Mouse (Mus musculus) lung, embryonic 14.5 days (tissue): ENCODE data around the gene Kif12. TPM values are rescaled to one million over a fixed set of nuclear protein-coding genes. Genes with fewer than 3 reads are reported as not detected.

Experiments
- ATAC-seq: fragments of 200-750 bp; cut with Nextera tagmentation; 2 replicates; pipeline ENCODE4 v1.8.0; 2017; ENCODE audit warnings: mild to moderate bottlenecking, moderate TSS enrichment, moderate library complexity; ENCODE audit not compliant: insufficient read depth
- DNase-seq: peaks from one replicate; pipeline ENCODE4 v3.0.0-alpha.2; 2015
- H3K27ac ChIP-seq: fragments of 300-500 bp; sonication (generic); 2 replicates; pipeline ENCODE4 v1.5.1; 2014; ENCODE audit warnings: low read depth, mild to moderate bottlenecking, moderate library complexity
- H3K27me3 ChIP-seq: fragments of 300-500 bp; sonication (generic); 2 replicates; pipeline ENCODE4 v1.6.1; 2014; ENCODE audit warnings: low read length, control low read depth; ENCODE audit not compliant: insufficient read depth
- H3K36me3 ChIP-seq: fragments of 300-500 bp; sonication (generic); 2 replicates; pipeline ENCODE4 v1.6.1; 2014; ENCODE audit warnings: control low read depth; ENCODE audit not compliant: insufficient read depth
- H3K4me1 ChIP-seq: fragments of 300-500 bp; sonication (generic); 2 replicates; pipeline ENCODE4 v1.6.1; 2014; ENCODE audit warnings: antibody characterized with exemption, control low read depth; ENCODE audit not compliant: insufficient read depth
- H3K4me2 ChIP-seq: fragments of 300-500 bp; sonication (generic); 2 replicates; pipeline ENCODE4 v1.6.1; 2014; ENCODE audit warnings: mild to moderate bottlenecking
- H3K4me3 ChIP-seq: fragments of 300-500 bp; sonication (generic); 2 replicates; pipeline ENCODE4 v1.5.1; 2014; ENCODE audit warnings: low read depth, low read length
- H3K9ac ChIP-seq: fragments of 300-500 bp; sonication (generic); 2 replicates; pipeline ENCODE4 v1.6.1; 2014
- H3K9me3 ChIP-seq: fragments of 300-500 bp; sonication (generic); 2 replicates; pipeline ENCODE4 v1.6.1; 2016; ENCODE audit warnings: low read depth, low read length, control low read depth
- CTCF ChIP-seq: IDR thresholded peaks from 2 replicates; pipeline ENCODE4 v1.5.1; 2016; ENCODE audit warnings: antibody characterized with exemption, low read depth
- WGBS: fragments of 180-500 bp; shearing (Covaris S2); extraction: QIAGEN DNeasy Blood & Tissue Kit; methylation state at CpG from one replicate; pipeline ENCODE4 v1.1.7; 2014; 5-methylcytosine and 5-hydroxymethylcytosine counted together
- polyA plus RNA-seq: library from polyadenylated mRNA; unstranded; fragments of >200 nt; fragmentation: Nextera tagmentation; extraction: Ambion mirVana; gene quantifications from 2 replicates; pipeline ENCODE4 v1.2.1, GENCODE M21; 2014

The Kif12 gene
- polyA plus RNA-seq, 1 experiment from 2014 or later: 11.8 TPM

DNA sequence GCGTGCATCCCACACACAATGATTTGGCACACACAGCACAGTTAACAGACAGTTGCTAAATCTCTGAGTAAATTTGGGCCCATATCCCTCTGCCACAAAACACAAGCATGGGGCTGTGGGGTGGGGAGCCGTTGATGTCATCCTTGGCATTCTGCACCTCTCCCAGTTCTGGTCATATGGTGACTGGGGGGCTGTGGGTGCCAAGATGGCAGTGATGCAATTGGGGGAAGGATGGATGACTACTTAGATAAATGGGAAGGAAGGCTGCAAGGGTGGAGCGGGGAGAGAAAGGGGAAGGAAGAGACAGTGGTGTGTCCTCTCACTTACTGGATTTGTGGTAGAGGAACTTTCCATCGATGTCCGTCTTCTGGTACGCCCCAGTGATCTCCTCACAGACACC is 20.8 kb downstream of the Kif12 start:
- no peak overlapping the region for H3K9ac ChIP-seq
- H3K27ac ChIP-seq: no peak overlapping the region
- 84% methylated on average over 6 of the region's 6 CpGs for WGBS
- DNase-seq (no peak), ATAC-seq (no peak)
- no peak for TF ChIP-seq CTCF
- no peak overlapping the region for H3K4me2 ChIP-seq
- H3K27me3 ChIP-seq: no peaks in the 10 kb centered on the region
- H3K4me1 ChIP-seq: no peaks in the 10 kb centered on the region
- no peak overlapping the region for H3K4me3 ChIP-seq
- H3K36me3 ChIP-seq: no peaks in the 10 kb centered on the region
- H3K9me3 ChIP-seq: peaks cover 8% of the 10 kb centered on the region; the same call in 1 of the 2 replicates

DNA sequence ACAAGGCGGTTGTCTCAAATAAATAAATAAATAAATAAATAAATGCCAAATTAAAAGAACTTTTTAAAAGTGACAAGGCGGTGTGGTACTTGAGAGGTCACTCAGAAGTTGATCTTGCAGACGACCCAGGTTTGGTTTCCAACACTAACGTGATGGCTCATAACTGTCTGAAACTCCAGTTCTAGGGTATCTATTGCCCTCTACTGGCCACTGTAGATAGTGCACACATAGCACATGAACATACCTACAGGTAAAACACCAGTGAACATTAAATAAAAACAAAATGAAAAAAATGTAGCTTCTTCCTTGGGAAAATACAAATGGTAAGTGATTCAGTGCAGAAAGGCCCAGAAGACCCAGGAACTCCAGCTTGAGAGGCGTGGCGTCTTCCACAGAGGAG is 24.7 kb downstream of the Kif12 start:
- WGBS: 89% methylated on average over 6 of the region's 6 CpGs
- Histone ChIP-seq H3K27ac (no peak overlapping the region), H3K4me3 (no peak overlapping the region), H3K9me3 (peaks cover 8% of the 10 kb centered on the region; the same call in 1 of the 2 replicates), H3K4me2 (no peak overlapping the region), H3K27me3 (no peaks in the 10 kb centered on the region), H3K4me1 (no peaks in the 10 kb centered on the region), H3K9ac (no peak overlapping the region), H3K36me3 (no peaks in the 10 kb centered on the region)
- TF ChIP-seq CTCF: peak; percentile 34
- ATAC-seq (no peak), DNase-seq (no peak)

DNA sequence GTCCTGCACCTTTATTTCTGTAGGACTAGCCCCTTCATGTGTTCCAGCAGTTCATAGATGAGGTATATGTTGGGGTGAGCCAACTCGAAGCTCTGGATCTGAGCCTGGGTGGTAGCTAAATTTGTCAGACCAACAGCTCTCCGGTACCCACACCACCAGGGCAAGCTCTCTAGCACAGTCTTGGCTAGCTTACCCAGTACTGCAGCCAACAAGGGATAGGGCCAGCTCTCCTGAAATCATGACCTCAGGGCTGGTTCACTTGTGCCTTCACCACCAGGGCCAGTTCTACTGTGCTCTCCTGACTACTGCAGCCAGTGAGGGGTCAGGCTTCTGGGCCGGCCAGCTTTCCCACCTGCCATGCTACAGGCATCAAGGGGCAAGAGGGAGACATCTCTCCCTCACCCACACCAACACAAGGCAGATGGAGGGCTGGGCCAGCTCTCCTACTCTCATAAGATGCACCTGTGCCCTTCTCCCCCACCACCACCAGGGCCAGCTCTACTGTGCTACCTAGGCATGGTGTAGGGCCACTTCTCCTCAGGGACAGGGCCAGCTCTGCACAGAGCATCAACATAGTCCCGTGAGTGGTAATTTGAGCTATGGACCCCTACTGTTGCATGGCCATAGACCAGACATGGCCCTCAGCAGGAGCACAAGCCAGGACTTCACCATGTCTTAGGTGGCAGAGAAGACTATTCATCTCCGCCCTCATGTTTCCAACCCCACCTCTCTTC is 41.9 kb downstream of the Kif12 start:
- Histone ChIP-seq H3K4me3 (no peak overlapping the region), H3K27me3 (no peaks in the 10 kb centered on the region), H3K4me2 (no peak overlapping the region), H3K36me3 (peaks cover 44% of the 10 kb centered on the region), H3K9me3 (no peaks in the 10 kb centered on the region), H3K4me1 (no peaks in the 10 kb centered on the region), H3K27ac (no peak overlapping the region), H3K9ac (no peak overlapping the region)
- WGBS: 87% methylated on average over 5 of the region's 5 CpGs
- no peak for TF ChIP-seq CTCF
- DNase-seq (no peak), ATAC-seq (no peak)

DNA sequence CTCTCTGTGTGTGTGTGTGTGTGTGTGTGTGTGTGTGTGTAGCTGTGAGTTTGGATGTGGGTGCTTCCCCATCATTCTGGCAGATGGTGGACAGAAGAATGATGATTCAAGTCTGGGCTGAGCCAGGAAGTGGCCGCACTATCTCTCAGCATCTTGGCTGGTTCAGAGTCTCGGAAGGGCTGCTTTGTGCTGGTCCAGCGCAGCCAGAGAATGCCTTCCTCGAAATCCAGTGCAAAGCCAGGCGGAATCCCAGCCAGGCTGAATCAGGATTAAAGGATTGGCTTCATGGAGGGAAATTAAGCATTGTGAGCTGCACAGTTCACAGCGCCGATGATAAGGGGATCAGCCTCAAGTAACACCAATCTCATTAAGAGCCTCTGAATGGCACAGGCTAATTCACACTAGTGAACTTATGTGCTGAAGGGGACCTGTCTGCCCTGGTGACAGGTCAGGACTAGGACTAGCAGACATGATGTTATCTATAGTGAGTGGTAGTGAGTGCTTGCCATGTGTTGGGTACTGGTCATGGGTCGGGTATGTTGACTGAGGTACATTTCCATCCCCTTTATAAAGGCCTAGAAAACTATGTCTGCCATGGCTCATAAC is 47.0 kb downstream of the Kif12 start:
- no peak for TF ChIP-seq CTCF
- Histone ChIP-seq H3K9ac (no peak overlapping the region), H3K4me2 (no peak overlapping the region), H3K4me3 (no peak overlapping the region), H3K36me3 (peaks cover 41% of the 10 kb centered on the region), H3K4me1 (no peaks in the 10 kb centered on the region), H3K27ac (no peak overlapping the region), H3K9me3 (no peaks in the 10 kb centered on the region), H3K27me3 (no peaks in the 10 kb centered on the region)
- no peak for DNase-seq
- ATAC-seq: no peak
- WGBS: 78% methylated on average over 8 of the region's 8 CpGs

DNA sequence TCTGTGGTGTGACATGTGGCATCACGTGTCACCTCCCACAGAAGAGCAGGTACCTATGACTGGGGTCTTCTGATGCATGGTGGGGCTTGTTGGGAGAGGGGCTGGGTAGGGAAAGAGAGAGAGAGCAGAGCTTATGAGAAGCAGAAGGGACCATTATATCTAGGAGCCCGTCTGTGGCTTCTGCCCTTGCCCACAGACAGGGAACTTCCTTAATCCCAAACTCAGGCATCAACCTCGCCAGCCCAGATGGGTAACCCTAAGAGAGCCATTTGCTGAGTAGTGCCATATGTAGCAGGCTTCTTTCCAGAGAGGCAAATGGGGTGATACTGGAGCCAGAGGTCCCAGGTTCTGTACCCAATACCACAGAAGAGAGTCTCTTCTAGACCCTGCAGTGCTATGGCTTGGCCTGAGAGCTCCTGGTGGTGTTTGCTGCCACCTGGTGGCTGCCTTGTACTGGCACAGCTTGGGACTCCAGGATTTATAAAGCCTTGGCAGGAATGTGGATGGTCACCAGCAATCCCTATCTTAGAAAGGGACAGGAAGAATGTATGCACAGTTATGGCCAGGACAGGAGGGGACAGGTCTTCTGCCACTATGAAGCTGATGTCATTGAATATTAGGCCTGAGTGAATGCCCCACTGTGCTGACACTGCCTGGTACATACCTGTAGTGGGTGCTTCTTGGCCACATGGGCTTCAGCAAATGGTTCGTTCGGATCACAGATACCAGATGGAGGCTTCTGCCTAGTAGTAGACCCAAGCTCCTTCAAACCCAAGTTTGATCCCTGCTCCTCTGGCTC is 53.1 kb downstream of the Kif12 start:
- Histone ChIP-seq H3K4me3 (no peak overlapping the region), H3K9me3 (no peaks in the 10 kb centered on the region), H3K4me1 (no peaks in the 10 kb centered on the region), H3K4me2 (no peak overlapping the region), H3K27ac (no peak overlapping the region), H3K36me3 (peaks cover 44% of the 10 kb centered on the region), H3K27me3 (no peaks in the 10 kb centered on the region), H3K9ac (no peak overlapping the region)
- ATAC-seq (peak; percentile 90), DNase-seq (peak; percentile 93)
- WGBS: 82% methylated on average over 5 of the region's 5 CpGs
- peak; percentile 99 for TF ChIP-seq CTCF

Other genes starting within 250 kb of the Kif12 start
- gene Zfp618, start 206.6 kb downstream of the Kif12 start, polyA plus RNA-seq: 24.5 and 27.1 TPM in 2 replicates
- 0.47 TPM in 1 of 2 replicates, not detected in the other for gene Ambp, start 17.3 kb downstream of the Kif12 start, polyA plus RNA-seq
- 23.1 and 25.8 TPM in 2 replicates for gene Col27a1, start 41.9 kb upstream of the Kif12 start, polyA plus RNA-seq
- not detected in 2 replicates for gene Orm1, start 172.4 kb upstream of the Kif12 start, polyA plus RNA-seq
- gene Orm3, start 184.0 kb upstream of the Kif12 start, polyA plus RNA-seq: not detected in 2 replicates
- gene Orm2, start 190.3 kb upstream of the Kif12 start, polyA plus RNA-seq: not detected in 2 replicates
- gene Akna, start 231.2 kb upstream of the Kif12 start, polyA plus RNA-seq: 11.2 and 12.6 TPM in 2 replicates